Mouse (Mus musculus) midbrain, postnatal 0 days (tissue): ENCODE data around the gene Klf11. TPM values are rescaled to one million over a fixed set of nuclear protein-coding genes. Genes with fewer than 3 reads are reported as not detected.

Experiments used
- ATAC-seq: fragments of 200-750 bp; cut with Nextera tagmentation; 2 replicates; pipeline ENCODE4 v1.8.0; 2017; ENCODE audit warnings: moderate number of reproducible peaks, mild to moderate bottlenecking, moderate TSS enrichment, moderate library complexity; ENCODE audit not compliant: low FRiP score
- DNase-seq: peaks from one replicate; pipeline ENCODE4 v3.0.0-alpha.2; 2015; ENCODE audit warnings: low spot score
- H3K27ac ChIP-seq: fragments of 300-500 bp; sonication (generic); 2 replicates; pipeline ENCODE4 v1.5.1; 2014; ENCODE audit warnings: low read depth, mild to moderate bottlenecking, low read length, mixed read lengths
- H3K27me3 ChIP-seq: fragments of 300-500 bp; sonication (generic); 2 replicates; pipeline ENCODE4 v1.6.1; 2014; ENCODE audit warnings: low read length, control low read depth, mixed read lengths; ENCODE audit not compliant: insufficient read depth
- H3K36me3 ChIP-seq: fragments of 300-500 bp; sonication (generic); 2 replicates; pipeline ENCODE4 v1.6.1; 2014; ENCODE audit warnings: low read length, control low read depth, mixed read lengths; ENCODE audit not compliant: insufficient read depth
- H3K4me1 ChIP-seq: fragments of 300-500 bp; sonication (generic); 2 replicates; pipeline ENCODE4 v1.6.1; 2014; ENCODE audit warnings: mild to moderate bottlenecking, control low read depth, antibody characterized with exemption, low read length, mixed read lengths; ENCODE audit not compliant: insufficient read depth
- H3K4me2 ChIP-seq: fragments of 300-500 bp; sonication (generic); 2 replicates; pipeline ENCODE4 v1.6.1; 2014; ENCODE audit warnings: low read depth, mild to moderate bottlenecking, low read length, mixed read lengths; ENCODE audit not compliant: poor library complexity, severe bottlenecking
- H3K4me3 ChIP-seq: fragments of 300-500 bp; sonication (generic); 2 replicates; pipeline ENCODE4 v1.5.1; 2014; ENCODE audit warnings: low read depth, mild to moderate bottlenecking, low read length, moderate library complexity
- H3K9ac ChIP-seq: fragments of 300-500 bp; sonication (generic); replicated peaks from 2 replicates; pipeline ENCODE4 v1.6.1; 2014; ENCODE audit warnings: mild to moderate bottlenecking, low read length, moderate library complexity, mixed read lengths; ENCODE audit not compliant: poor library complexity, severe bottlenecking
- H3K9me3 ChIP-seq: fragments of 300-500 bp; sonication (generic); 2 replicates; pipeline ENCODE4 v1.6.1; 2016; ENCODE audit warnings: low read length, control low read depth
- CTCF ChIP-seq: IDR thresholded peaks from 2 replicates; pipeline ENCODE4 v1.5.1; 2016; ENCODE audit warnings: antibody characterized with exemption, mild to moderate bottlenecking
- WGBS: fragments of 180-500 bp; shearing (Covaris S2); extraction: QIAGEN DNeasy Blood & Tissue Kit; methylation state at CpG from one replicate; pipeline ENCODE4 v1.1.7; 2014; 5-methylcytosine and 5-hydroxymethylcytosine counted together
- polyA plus RNA-seq: library from polyadenylated mRNA; unstranded; fragments of >200 nt; fragmentation: Nextera tagmentation; extraction: Ambion mirVana; gene quantifications from 2 replicates; pipeline ENCODE4 v1.2.1, GENCODE M21; 2015
- total RNA-seq: library from RNA; depleted of rRNA; stranded (reverse); fragments of >200 nt; gene quantifications from 2 replicates; pipeline ENCODE4 v1.2.3, GENCODE M21; 2014

Gene Klf11
- total and polyA plus RNA-seq, 2 experiments from 2014 or later, result 24.4 to 27.1 TPM

DNA sequence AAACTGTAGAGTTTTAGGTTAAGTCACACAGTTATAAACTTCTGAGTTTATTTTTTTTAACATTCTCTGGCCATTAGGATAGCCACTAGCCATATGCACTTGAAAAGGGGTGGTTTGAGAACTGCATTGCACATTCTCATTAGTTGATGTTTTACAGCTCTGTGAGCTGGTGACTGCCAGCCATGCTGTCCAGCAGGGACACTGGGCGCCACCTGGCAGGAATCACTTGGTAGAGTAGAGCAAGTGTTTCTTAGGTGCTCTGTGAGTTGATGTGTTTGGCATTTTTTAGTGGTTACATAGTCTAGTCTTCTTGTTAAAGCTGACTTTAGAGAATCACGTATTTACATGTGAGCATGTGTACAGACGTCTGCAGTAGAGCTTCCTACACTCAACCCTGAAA, 5.4 kb downstream of the Klf11 start:
- WGBS, result 62% methylated on average over 3 of the region's 3 CpGs
- ATAC-seq (no peak), DNase-seq (no peak)
- no peak overlapping the region for H3K4me3 ChIP-seq
- peaks cover 5% of the 10 kb centered on the region for H3K4me1 ChIP-seq
- TF ChIP-seq CTCF, result peak; percentile 33; the same call in 1 of the 2 replicates
- 0 out of 2 replicates have a peak overlapping the region, but pooled peaks have one; percentile 5 for H3K9ac ChIP-seq
- H3K27me3 ChIP-seq, result no peaks in the 10 kb centered on the region
- H3K4me2 ChIP-seq, result peak overlapping the region; percentile 30; the same call in 1 of the 2 replicates
- no peaks in the 10 kb centered on the region for H3K9me3 ChIP-seq
- no peak overlapping the region for H3K27ac ChIP-seq
- peaks cover 43% of the 10 kb centered on the region for H3K36me3 ChIP-seq

DNA sequence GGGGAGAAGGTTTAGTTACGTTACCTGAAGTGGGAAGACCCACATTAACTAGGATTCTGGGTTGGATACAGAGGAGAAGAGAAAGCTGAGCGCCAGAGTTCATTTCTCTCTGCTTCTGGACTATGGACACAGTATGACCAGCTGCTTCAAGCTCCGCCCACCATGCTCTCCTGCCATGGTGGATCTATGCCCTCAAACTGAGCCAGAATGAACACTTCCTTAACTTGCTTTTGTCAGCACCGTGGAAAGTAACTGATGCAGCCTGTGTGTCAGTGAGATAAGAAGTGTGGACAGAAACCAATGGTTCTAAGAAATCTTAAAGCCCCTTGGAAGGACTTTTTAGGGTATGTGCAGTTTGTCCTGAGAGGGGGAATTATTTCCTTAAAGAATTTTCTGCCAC, 7.9 kb downstream of the Klf11 start:
- WGBS, result 92% methylated on average over 4 of the region's 4 CpGs
- TF ChIP-seq CTCF, result no peak
- no peaks in the 10 kb centered on the region; the same call in 1 of the 2 replicates for H3K4me1 ChIP-seq
- peaks cover 49% of the 10 kb centered on the region for H3K36me3 ChIP-seq
- ATAC-seq (no peak), DNase-seq (no peak)
- no peak overlapping the region for H3K4me3 ChIP-seq
- H3K4me2 ChIP-seq, result no peak overlapping the region
- no peaks in the 10 kb centered on the region for H3K9me3 ChIP-seq
- H3K27me3 ChIP-seq, result no peaks in the 10 kb centered on the region
- no peak overlapping the region for H3K9ac ChIP-seq
- no peak overlapping the region for H3K27ac ChIP-seq

DNA sequence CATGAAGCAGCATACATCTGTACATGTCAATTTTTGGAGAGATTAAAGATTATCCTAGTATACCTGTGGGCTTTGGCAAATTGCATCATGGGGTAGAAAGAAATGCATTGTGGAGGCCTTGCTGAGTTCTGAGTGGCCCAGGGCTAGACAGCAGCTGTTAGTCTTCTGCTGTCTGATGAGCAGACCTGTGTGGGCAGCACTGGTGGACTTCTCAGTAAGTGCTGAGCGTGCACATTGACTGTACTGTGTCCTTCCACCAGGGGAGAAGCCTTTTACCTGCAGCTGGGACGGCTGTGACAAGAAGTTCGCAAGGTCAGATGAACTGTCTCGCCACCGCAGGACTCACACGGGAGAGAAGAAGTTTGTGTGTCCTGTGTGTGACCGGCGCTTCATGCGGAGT, 8.8 kb downstream of the Klf11 start:
- Histone ChIP-seq H3K4me3 (no peak overlapping the region), H3K27ac (no peak overlapping the region), H3K9me3 (no peaks in the 10 kb centered on the region), H3K9ac (no peak overlapping the region), H3K27me3 (no peaks in the 10 kb centered on the region), H3K36me3 (peaks cover 41% of the 10 kb centered on the region), H3K4me1 (no peaks in the 10 kb centered on the region; the same call in 1 of the 2 replicates), H3K4me2 (no peak overlapping the region)
- no peak for ATAC-seq
- no peak for DNase-seq
- WGBS, result 94% methylated on average over 9 of the region's 9 CpGs
- TF ChIP-seq CTCF, result no peak

DNA sequence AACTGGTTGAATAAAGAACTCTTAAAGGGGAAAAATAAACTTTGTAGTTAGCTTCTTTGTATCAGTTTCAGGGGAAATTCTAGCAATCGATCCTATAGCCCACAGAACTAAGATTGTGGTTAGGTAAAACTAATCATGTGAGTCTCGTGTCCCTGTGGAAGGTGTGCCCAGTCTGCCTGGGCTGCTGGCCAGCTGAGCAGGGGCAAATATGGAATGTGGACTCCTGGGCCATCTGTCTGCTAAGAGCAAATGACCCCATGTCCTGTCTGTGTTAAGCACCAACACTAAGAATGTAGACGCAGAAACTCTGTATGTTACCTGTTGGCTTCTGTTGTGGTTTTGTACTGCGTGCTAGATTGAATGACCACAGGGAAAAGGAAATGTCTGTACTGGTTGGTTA, 10.0 kb downstream of the Klf11 start:
- Histone ChIP-seq H3K9me3 (no peaks in the 10 kb centered on the region), H3K9ac (no peak overlapping the region), H3K27me3 (no peaks in the 10 kb centered on the region), H3K36me3 (peaks cover 31% of the 10 kb centered on the region), H3K4me2 (no peak overlapping the region), H3K4me3 (no peak overlapping the region), H3K27ac (no peak overlapping the region), H3K4me1 (no peaks in the 10 kb centered on the region; the same call in 1 of the 2 replicates)
- no peak for TF ChIP-seq CTCF
- ATAC-seq, result no peak
- DNase-seq, result no peak
- WGBS, result 88% methylated on average over 4 of the region's 4 CpGs

DNA sequence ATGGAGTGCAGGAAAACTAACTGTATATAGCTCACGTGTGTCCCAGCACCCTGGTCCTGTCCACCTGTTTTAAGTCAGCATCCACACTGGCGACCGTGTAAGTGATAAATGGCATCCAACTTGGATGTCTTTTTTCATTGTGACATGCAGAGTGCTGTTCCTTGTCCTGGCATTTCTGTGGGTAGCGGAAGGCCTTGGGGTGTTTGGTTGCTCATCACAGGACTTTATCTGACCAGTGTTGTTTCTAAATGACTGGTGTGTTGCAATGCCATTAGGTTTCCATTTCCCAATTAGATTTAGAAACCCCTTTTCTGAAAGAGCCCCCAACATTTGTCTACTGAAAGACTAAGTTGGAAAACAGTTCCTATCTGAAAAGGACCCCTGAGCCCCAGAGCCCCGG, 11.1 kb downstream of the Klf11 start:
- Histone ChIP-seq H3K27me3 (no peaks in the 10 kb centered on the region), H3K9ac (no peak overlapping the region), H3K36me3 (peaks cover 25% of the 10 kb centered on the region), H3K9me3 (no peaks in the 10 kb centered on the region), H3K4me2 (no peak overlapping the region), H3K4me3 (no peak overlapping the region), H3K4me1 (no peaks in the 10 kb centered on the region), H3K27ac (no peak overlapping the region)
- DNase-seq, result no peak
- no peak for TF ChIP-seq CTCF
- no peak for ATAC-seq
- 91% methylated on average over 5 of the region's 5 CpGs for WGBS

DNA sequence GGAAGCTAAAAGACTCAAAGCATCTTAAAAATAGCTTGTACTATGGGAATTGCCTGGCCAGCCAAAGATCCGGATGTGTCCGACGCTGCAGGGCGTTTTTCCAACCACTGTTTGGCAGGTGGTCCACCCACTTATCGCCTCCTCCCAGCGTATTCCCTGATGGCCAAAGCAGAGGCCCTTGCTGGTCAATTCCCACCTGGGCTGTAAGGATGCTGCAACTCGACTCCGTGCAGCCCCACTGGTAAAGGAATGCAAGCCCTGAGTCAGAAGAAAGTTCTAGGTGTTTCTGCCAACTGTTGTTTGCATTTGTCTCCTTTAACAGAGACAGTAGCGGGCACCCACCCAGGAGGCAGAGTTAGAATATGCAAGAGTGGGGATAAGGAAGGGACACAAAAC, 29.0 kb downstream of the Klf11 start:
- no peaks in the 10 kb centered on the region for H3K9me3 ChIP-seq
- WGBS, result 21% methylated on average over 9 of the region's 9 CpGs
- no peak overlapping the region for H3K27ac ChIP-seq
- H3K4me1 ChIP-seq, result peaks cover 4% of the 10 kb centered on the region; the same call in 1 of the 2 replicates
- TF ChIP-seq CTCF, result no peak
- peaks cover 7% of the 10 kb centered on the region; the same call in 1 of the 2 replicates for H3K27me3 ChIP-seq
- peak overlapping the region; percentile 81 for H3K9ac ChIP-seq
- no peaks in the 10 kb centered on the region for H3K36me3 ChIP-seq
- H3K4me2 ChIP-seq, result peak overlapping the region; percentile 94
- peak overlapping the region; percentile 76 for H3K4me3 ChIP-seq
- DNase-seq, result no peak
- no peak for ATAC-seq
